Mouse (Mus musculus) kidney, adult 2 months (tissue): ENCODE results near the gene Ly6g6e.

Experiments
- CTCF ChIP-seq: fragments of 200-500 bp; conservative IDR thresholded peaks from 2 replicates; pipeline ENCODE4 v1.5.1; 2011; ENCODE audit warnings: low read depth, mild to moderate bottlenecking, control low read depth, low read length, moderate library complexity, mixed read lengths; ENCODE audit not compliant: insufficient read depth, insufficient read length
- POLR2A ChIP-seq: fragments of 200-500 bp; IDR thresholded peaks from one replicate; pipeline ENCODE4 v1.6.1; 2011; ENCODE audit warnings: low read depth, low read length, control low read depth

DNA sequence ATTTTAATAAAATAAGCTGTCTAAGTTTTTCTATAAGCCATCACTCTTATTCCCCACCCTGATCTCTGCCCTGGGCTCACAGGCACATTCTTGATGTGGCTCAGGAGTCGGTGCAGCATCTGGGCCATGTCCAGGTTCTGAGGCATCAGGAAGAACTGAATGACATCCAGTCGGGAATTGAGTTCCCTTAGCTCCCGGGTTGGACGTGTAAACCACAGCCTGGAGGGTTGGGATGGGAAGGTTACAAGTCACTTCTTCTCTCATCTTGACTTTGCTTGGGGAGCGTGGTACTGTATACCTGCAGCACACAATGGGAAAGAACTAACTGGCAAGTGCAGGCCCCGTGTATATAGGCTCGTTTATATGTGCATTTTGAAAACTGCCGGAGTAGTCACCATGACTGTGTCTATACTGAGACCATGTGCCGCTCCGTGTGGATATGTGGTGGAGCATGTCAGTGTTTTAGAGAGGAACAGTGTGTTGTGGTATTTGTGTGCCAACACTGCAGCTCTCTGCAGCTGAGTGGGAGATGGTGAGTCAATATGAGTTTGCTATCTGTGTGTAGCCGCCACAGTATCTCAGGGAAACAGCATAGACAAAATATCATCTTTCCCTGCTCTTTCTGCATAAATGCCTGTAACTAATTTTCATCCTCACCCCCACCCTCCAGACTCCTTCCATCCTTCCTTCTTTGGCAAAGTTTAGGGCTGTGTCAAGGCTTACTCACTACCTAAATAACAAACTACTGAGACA, 37.4 kb upstream of the Ly6g6e start:
- no peak for TF ChIP-seq POLR2A
- TF ChIP-seq CTCF = no peak
